In genomic region chr17:12364426-12364735, GRCm38 (mm10) we compare ENCODE assay signal across 10 mouse cellular contexts. TPM values are rescaled to one million over a fixed set of nuclear protein-coding genes. Genes with fewer than 3 reads are reported as not detected.
A peak's percentile ranks its signal among the peaks of the same experiment; 100 is the strongest.
DNase-seq lines count a peak whose midpoint lies in the region; ATAC-seq and TF ChIP-seq lines count a peak whose summit lies in the region.
"Had no signal": no experiment of that assay in that cellular context is flagged by ENCODE, and none has a peak within 500 bp of the region (broad histone marks: within the 10 kb centered on the region; RNA-seq: fewer than 3 reads in every experiment).

No protein-coding gene starts in this region.

- 34% methylated on average over 8 of the region's 8 CpGs for WGBS in thymus, adult 2 months

- TF ChIP-seq POLR2A in thymus, adult 2 months (IDR thresholded peaks at IDR 0.05; ENCODE audit: control insufficient read depth, extremely low read depth, insufficient read depth, low read length, poor library complexity) = no peak

- H3K36me3 ChIP-seq in thymus, adult 2 months (ENCODE audit: control insufficient read depth, insufficient read depth, low read length) = no peaks in the 10 kb centered on the region
- H3K36me3 ChIP-seq: lung, embryonic 15.5 days had no signal

- intact Hi-C loops in gastrocnemius, postnatal 36 days (cut with DNase I) = no loop called here

- no peak overlapping the region for H3K4me3 ChIP-seq in thymus, adult 2 months (ENCODE audit: control insufficient read depth, insufficient read depth, low read length)
- H3K4me3 ChIP-seq: lung, embryonic 15.5 days had no signal

- no peak for TF ChIP-seq CTCF in thymus, adult 2 months (IDR thresholded peaks at IDR 0.05; ENCODE audit: borderline replicate concordance, control insufficient read depth, extremely low read depth, insufficient read depth, low read length, poor library complexity)

- no peaks in the 10 kb centered on the region for H3K4me1 ChIP-seq in thymus, adult 2 months (replicated peaks; ENCODE audit: control insufficient read depth, insufficient read depth, low read length)
- H3K4me1 ChIP-seq: lung, embryonic 15.5 days had no signal

- DNase-seq in cerebellum, postnatal 10 days = peak; percentile 17 to 35
- peak; percentile 13 for DNase-seq in thymus, postnatal 25 days
- no peak for DNase-seq in thymus, adult 2 months
- peak; percentile 21 for DNase-seq in left cerebral cortex, adult 11 months (ENCODE audit: low spot score)
- no peak for DNase-seq in kidney, postnatal 14 days
- DNase-seq in B cell, adult 2 months = no peak
- no peak for DNase-seq in gastrocnemius, postnatal 36 days
- DNase-seq: kidney, adult 11 months had no signal

- H3K27ac ChIP-seq in thymus, adult 2 months (ENCODE audit: control insufficient read depth, insufficient read depth, low read length) = no peak overlapping the region
- H3K27ac ChIP-seq: lung, embryonic 15.5 days had no signal

- no peaks in the 10 kb centered on the region for H3K27me3 ChIP-seq in thymus, adult 2 months (ENCODE audit: control insufficient read depth, insufficient read depth, low read length)
- H3K27me3 ChIP-seq: lung, embryonic 15.5 days had no signal

- no peak for ATAC-seq in cerebellum, adult (ENCODE audit: insufficient number of reproducible peaks, low FRiP score, low TSS enrichment)

RNA-seq across cellular contexts. Expression of gene Plg, which starts 14.0 kb away (rescaled TPM):
- polyA plus RNA-seq in thymus, adult 2 months (2012; rRNA removed) = 0.05 and 2.5 TPM in 2 replicates
- under 1 TPM in 1 of 2 experiments, not detected in 1; 0.15 TPM for total RNA-seq in gastrocnemius, postnatal 36 days (2021)

RNA-seq across cellular contexts. Expression of gene Map3k4, which starts 45.8 kb away (rescaled TPM):
- polyA plus RNA-seq in thymus, adult 2 months (2012; rRNA removed) = 27.7 and 43.4 TPM in 2 replicates
- 10 to 100 TPM; 25.0 to 27.0 TPM for total RNA-seq in gastrocnemius, postnatal 36 days (2021)

Comparison
In these comparisons a context has a peak if more than half of its experiments do, and no peak if none do; other contexts are left out.
1. DNase-seq: peak in cerebellum, postnatal 10 days (2 of 2), thymus, postnatal 25 days (single experiment) and left cerebral cortex, adult 11 months (single experiment); none in thymus, adult 2 months (single experiment), kidney, postnatal 14 days (single experiment), B cell, adult 2 months (0 of 2) and gastrocnemius, postnatal 36 days (0 of 2).